Mouse (Mus musculus): ENCODE results near the gene Gm20716. TPM values are rescaled to one million over a fixed set of nuclear protein-coding genes. Genes with fewer than 3 reads are reported as not detected.

Gm20716 gene
- 18.6 and 22.8 TPM in 2 replicates for polyA plus RNA-seq (2016; fragmentation: Nextera tagmentation; extraction: Ambion mirVana)

GRCm38 (mm10) chr2:168230026-168230728, at the start of gene Gm20716, which contains the start of the genes Dpm1 and Mocs3:
Gene Gm20716 (minus strand): TSS chr2:168230364.
Gene Dpm1 (minus strand): TSS chr2:168230591.
Gene Mocs3 (plus strand): TSS chr2:168230622.
- under 1% methylated on average over 73 of the region's 73 CpGs for WGBS
- peaks cover 27% of the 10 kb centered on the region for H3K4me1 ChIP-seq
- no peaks in the 10 kb centered on the region for H3K27me3 ChIP-seq (replicated peaks)
- no peaks in the 10 kb centered on the region for H3K9me3 ChIP-seq
- H3K9ac ChIP-seq = peak within 1 kb of the TSS; percentile 96
- peak within 1 kb of the TSS; percentile 65 for H3K27ac ChIP-seq
- peak within 1 kb of the TSS; percentile 100 for H3K4me2 ChIP-seq (replicated peaks)
- H3K4me3 ChIP-seq = peak within 1 kb of the TSS; percentile 100
- H3K36me3 ChIP-seq = peaks cover 25% of the 10 kb centered on the region
- peak; percentile 82 for ATAC-seq (ENCODE audit: low FRiP score, low read depth)

DNA sequence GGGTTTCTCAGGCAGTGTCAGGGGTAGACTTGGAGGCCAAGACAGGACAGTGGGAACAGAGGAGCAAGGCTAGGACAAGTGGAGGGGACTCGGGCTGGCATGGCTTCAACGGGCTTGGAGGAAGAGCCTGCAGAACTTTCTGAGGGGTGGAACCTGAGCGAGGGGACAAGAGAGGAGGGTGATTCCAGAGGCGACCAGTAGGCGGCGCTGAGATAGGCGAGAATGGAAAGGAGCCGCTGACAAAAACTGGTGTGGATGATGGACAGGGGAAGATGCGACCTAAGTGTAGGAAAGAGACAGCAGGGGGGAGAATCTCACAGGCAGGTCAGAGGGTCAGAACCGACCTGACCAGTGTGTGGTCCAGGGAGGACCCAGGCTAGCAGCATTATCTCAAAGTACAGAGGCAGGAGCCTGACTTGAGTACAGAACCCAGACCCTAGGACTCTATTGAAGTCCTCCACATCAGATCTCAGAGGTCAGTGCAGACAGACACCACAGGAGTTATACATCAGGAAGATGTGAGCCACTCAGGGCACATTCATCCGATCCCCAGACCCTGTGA, 44.3 kb upstream of the Gm20716 start:
- Histone ChIP-seq H3K36me3 (no peaks in the 10 kb centered on the region), H3K4me1 (0 out of 2 replicates have a peak, but pooled peaks cover 5% of the 10 kb centered on the region), H3K4me2 (replicated peaks) (no peak overlapping the region), H3K27me3 (replicated peaks) (peaks cover 31% of the 10 kb centered on the region), H3K4me3 (no peak overlapping the region), H3K9ac (no peak overlapping the region), H3K9me3 (no peaks in the 10 kb centered on the region), H3K27ac (no peak overlapping the region)
- no peak for ATAC-seq (ENCODE audit: low FRiP score, low read depth)
- WGBS = 11% methylated on average over 11 of the region's 11 CpGs

DNA sequence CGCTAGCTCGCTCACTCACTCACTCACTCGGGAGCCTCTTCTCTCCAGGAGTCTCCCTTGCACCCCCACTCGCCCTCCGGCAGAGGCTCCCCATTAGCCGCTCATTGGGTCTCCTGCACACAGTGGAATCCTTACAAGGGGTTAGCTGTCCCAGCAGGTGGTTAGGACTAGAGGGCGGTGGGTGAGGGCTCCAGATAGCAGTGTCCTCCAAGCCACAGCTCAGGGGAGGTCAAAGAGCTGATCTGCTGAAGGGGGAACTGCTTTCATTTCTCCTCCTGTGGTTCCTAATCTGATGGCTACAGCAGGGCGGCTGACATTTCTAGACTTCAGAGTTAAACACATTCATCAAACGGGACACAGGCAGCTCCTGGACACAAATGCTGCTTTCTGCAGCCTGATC, 43.2 kb upstream of the Gm20716 start:
- WGBS = 52% methylated on average over 9 of the region's 9 CpGs
- H3K27me3 ChIP-seq (replicated peaks) = peaks cover 22% of the 10 kb centered on the region

DNA sequence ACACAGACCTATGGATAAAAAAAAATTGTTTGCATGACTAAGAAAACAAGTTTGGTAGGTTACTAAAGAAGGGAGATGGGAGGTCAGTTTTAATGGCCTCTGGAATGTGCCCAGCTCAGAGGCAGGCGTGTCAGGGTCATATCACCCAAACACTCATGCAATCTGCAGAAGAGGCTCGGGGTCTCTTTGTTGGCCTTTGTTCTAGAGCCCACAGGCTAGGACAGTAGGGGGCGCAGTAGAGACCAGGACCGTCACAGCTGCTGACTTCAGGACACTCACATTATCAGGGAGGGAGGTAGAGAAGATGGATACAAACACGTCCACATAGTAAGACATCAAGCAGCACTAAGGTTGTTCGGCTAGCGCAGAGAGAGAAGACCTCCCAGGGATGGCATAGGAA, 37.9 kb upstream of the Gm20716 start:
- 0 out of 2 replicates have a peak overlapping the region, but pooled peaks have one; percentile 2 for H3K9ac ChIP-seq
- peak overlapping the region; percentile 21; the same call in 1 of the 2 replicates for H3K4me2 ChIP-seq (replicated peaks)
- no peak overlapping the region for H3K4me3 ChIP-seq
- WGBS = 34% methylated on average over 7 of the region's 7 CpGs
- H3K9me3 ChIP-seq = no peaks in the 10 kb centered on the region
- no peak for ATAC-seq (ENCODE audit: low FRiP score, low read depth)
- no peaks in the 10 kb centered on the region; the same call in 1 of the 2 replicates for H3K27me3 ChIP-seq (replicated peaks)
- H3K36me3 ChIP-seq = no peaks in the 10 kb centered on the region
- H3K27ac ChIP-seq = no peak overlapping the region
- H3K4me1 ChIP-seq = no peaks in the 10 kb centered on the region

More for the DNA sequence above, 43.2 kb upstream of the Gm20716 start:
- ATAC-seq (ENCODE audit: low FRiP score, low read depth) = no peak
- H3K4me3 ChIP-seq = no peak overlapping the region
- H3K9ac ChIP-seq = no peak overlapping the region
- no peak overlapping the region for H3K4me2 ChIP-seq (replicated peaks)
- no peak overlapping the region for H3K27ac ChIP-seq
- no peaks in the 10 kb centered on the region for H3K36me3 ChIP-seq
- 0 out of 2 replicates have a peak, but pooled peaks cover 5% of the 10 kb centered on the region for H3K4me1 ChIP-seq
- no peaks in the 10 kb centered on the region for H3K9me3 ChIP-seq

DNA sequence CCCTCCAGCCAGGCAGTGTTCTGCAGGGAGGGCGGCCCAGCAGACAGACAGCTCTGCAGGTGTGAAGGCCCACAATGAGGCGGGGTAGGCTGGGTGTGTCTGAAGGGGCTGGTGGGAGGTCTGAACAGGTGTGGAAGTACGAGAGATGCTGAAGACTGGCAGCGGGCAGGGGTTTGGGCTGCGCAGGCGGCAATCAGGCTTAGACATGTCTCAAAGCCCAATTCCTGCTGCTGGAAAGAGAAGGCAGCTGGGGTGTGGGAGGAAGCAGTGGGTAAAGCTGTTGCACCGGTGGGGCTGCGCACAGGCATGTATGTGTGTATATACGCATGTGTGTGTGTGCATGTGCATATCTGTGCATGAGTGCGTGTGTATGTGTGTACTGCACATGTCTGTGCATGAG, 30.7 kb upstream of the Gm20716 start:
- 93% methylated on average over 10 of the region's 10 CpGs for WGBS
- no peak for ATAC-seq (ENCODE audit: low FRiP score, low read depth)
- H3K36me3 ChIP-seq = no peaks in the 10 kb centered on the region

GRCm38 (mm10) chr2:168260124-168260523, 30.0 kb upstream of the Gm20716 start:
- H3K9ac ChIP-seq = no peak overlapping the region
- H3K27me3 ChIP-seq (replicated peaks) = no peaks in the 10 kb centered on the region; the same call in 1 of the 2 replicates
- H3K27ac ChIP-seq = no peak overlapping the region
- no peaks in the 10 kb centered on the region for H3K36me3 ChIP-seq
- no peak overlapping the region for H3K4me2 ChIP-seq (replicated peaks)
- 86% methylated on average over 3 of the region's 3 CpGs for WGBS
- no peaks in the 10 kb centered on the region for H3K4me1 ChIP-seq
- no peaks in the 10 kb centered on the region for H3K9me3 ChIP-seq
- H3K4me3 ChIP-seq = no peak overlapping the region
- ATAC-seq (ENCODE audit: low FRiP score, low read depth) = no peak

More for the DNA sequence above, 30.7 kb upstream of the Gm20716 start:
- Histone ChIP-seq H3K4me3 (no peak overlapping the region), H3K27me3 (replicated peaks) (no peaks in the 10 kb centered on the region; the same call in 1 of the 2 replicates), H3K9ac (no peak overlapping the region), H3K4me1 (no peaks in the 10 kb centered on the region), H3K9me3 (no peaks in the 10 kb centered on the region), H3K27ac (no peak overlapping the region), H3K4me2 (replicated peaks) (no peak overlapping the region)

DNA sequence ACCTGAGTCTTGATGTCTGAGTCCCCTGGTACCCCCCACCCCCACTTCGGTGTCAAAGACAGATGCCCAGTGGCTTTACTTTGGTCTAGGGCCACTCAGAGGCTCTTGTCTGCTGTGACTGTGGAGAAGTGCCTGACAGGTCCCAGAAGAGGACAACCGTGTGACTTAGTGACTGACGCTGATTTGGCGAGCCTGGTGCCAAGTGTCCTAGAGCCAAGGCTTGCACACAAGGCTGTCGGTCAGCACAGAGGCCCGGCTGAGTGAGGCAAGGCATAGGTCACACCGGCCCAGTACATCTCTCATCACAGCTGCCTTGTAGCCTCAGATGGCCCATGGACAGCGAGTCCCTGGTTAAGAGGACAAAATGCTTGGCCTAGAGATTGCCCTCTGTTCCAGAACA, 28.9 kb upstream of the Gm20716 start:
- Histone ChIP-seq H3K36me3 (no peaks in the 10 kb centered on the region), H3K27ac (no peak overlapping the region), H3K4me3 (no peak overlapping the region), H3K4me2 (replicated peaks) (no peak overlapping the region), H3K27me3 (replicated peaks) (no peaks in the 10 kb centered on the region; the same call in 1 of the 2 replicates), H3K9ac (no peak overlapping the region), H3K4me1 (no peaks in the 10 kb centered on the region), H3K9me3 (no peaks in the 10 kb centered on the region)
- WGBS = 90% methylated on average over 8 of the region's 8 CpGs
- ATAC-seq (ENCODE audit: low FRiP score, low read depth) = no peak

DNA sequence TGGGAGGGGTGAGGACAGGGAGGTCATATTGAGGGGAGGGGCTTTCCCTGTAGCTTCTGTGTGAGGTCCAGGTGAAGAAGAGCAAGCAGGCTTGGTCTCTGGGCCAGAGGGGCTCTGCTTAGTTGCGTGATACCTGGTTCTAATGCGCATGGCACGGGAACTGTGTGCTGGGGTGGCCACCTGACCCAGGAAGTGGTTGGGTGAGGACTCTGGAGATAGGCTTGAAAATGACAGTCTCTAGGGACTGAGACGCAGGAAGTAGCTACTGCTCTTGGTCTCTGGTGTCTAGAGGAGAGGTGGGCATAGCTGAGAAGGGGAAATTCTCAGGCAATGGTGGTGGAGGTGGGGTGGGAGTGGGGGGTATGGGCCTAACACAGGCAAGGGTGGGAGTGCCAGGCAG, 27.0 kb upstream of the Gm20716 start:
- H3K4me1 ChIP-seq = no peaks in the 10 kb centered on the region
- H3K9me3 ChIP-seq = no peaks in the 10 kb centered on the region
- no peak overlapping the region for H3K4me2 ChIP-seq (replicated peaks)
- no peak for ATAC-seq (ENCODE audit: low FRiP score, low read depth)
- no peak overlapping the region for H3K27ac ChIP-seq
- WGBS = 90% methylated on average over 4 of the region's 4 CpGs
- H3K9ac ChIP-seq = no peak overlapping the region
- H3K36me3 ChIP-seq = no peaks in the 10 kb centered on the region
- H3K4me3 ChIP-seq = no peak overlapping the region
- H3K27me3 ChIP-seq (replicated peaks) = no peaks in the 10 kb centered on the region

DNA sequence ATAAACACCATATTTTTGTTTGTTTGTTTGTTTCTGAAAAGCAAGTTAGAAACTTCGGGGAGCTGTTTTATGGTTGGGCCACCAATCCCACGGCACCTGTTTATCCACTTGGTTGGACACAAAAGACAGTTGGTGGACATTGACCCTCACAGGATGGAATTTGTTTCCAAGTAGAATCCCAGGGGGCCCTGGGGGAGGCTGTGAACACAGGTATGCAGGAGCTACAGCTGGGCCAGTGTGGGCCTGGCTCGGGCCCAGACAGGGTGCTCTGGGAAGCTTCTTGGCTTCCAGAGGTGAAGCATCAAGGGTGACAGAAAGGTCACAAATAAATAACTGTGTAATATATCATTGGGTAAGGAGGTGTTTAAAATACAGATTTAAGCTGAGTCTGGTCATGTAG, 26.3 kb upstream of the Gm20716 start:
- Histone ChIP-seq H3K4me3 (no peak overlapping the region), H3K4me2 (replicated peaks) (no peak overlapping the region), H3K9ac (no peak overlapping the region), H3K9me3 (no peaks in the 10 kb centered on the region), H3K27ac (no peak overlapping the region), H3K27me3 (replicated peaks) (no peaks in the 10 kb centered on the region), H3K36me3 (no peaks in the 10 kb centered on the region), H3K4me1 (no peaks in the 10 kb centered on the region)
- no peak for ATAC-seq (ENCODE audit: low FRiP score, low read depth)
- 84% methylated on average over 3 of the region's 3 CpGs for WGBS

- no peak overlapping the region for H3K9ac ChIP-seq
- 68% methylated on average over 7 of the region's 7 CpGs for WGBS
- H3K27ac ChIP-seq = no peak overlapping the region
- H3K9me3 ChIP-seq = no peaks in the 10 kb centered on the region
- H3K4me3 ChIP-seq = no peak overlapping the region
- no peaks in the 10 kb centered on the region for H3K4me1 ChIP-seq
- H3K27me3 ChIP-seq (replicated peaks) = 0 out of 2 replicates have a peak, but pooled peaks cover 5% of the 10 kb centered on the region
- H3K4me2 ChIP-seq (replicated peaks) = no peak overlapping the region
- H3K36me3 ChIP-seq = no peaks in the 10 kb centered on the region
- ATAC-seq (ENCODE audit: low FRiP score, low read depth) = no peak
Measured at GRCm38 (mm10) chr2:168253822-168254221, 23.7 kb upstream of the Gm20716 start.

DNA sequence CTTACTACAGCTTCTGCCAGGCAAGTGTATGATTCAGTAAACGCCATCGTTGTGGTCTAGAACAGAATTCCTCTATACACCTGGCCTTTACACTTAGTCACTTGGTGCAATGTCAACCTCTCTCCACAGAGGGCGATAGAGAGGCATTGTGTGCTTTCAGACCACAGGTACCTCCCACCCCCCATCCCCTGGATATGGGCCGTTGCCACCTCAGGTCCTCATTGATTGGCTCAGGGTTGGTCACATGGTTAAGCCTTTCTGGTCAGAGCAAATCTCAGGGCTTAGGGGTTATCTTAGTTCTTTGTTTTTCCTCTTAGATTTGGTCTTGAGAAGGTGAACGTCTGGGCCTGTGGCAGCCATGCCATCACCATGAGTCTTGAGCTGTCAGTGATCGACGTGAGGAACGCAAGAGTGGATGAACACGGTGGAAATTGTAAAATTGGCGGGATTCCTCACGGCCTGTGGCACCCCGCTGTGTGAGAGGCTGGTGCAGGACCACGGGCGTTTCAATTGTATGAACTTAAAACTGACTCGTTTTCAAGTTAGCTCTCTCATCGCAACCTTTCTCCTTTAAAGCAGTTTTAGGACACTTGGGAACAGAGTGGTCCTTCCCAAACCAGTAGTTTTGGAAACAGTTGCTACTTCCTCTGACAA, 22.6 kb upstream of the Gm20716 start:
- Histone ChIP-seq H3K9me3 (no peaks in the 10 kb centered on the region), H3K4me1 (no peaks in the 10 kb centered on the region), H3K9ac (no peak overlapping the region), H3K27me3 (replicated peaks) (0 out of 2 replicates have a peak, but pooled peaks cover 5% of the 10 kb centered on the region), H3K4me3 (no peak overlapping the region), H3K36me3 (no peaks in the 10 kb centered on the region), H3K27ac (no peak overlapping the region), H3K4me2 (replicated peaks) (peak overlapping the region; percentile 38)
- ATAC-seq (ENCODE audit: low FRiP score, low read depth) = peak; percentile 65; the same call in 1 of the 2 replicates
- WGBS = 14% methylated on average over 16 of the region's 16 CpGs

- no peak for ATAC-seq (ENCODE audit: low FRiP score, low read depth)
- Histone ChIP-seq H3K4me3 (no peak overlapping the region), H3K9ac (no peak overlapping the region), H3K36me3 (no peaks in the 10 kb centered on the region), H3K27ac (no peak overlapping the region), H3K27me3 (replicated peaks) (0 out of 2 replicates have a peak, but pooled peaks cover 5% of the 10 kb centered on the region), H3K4me2 (replicated peaks) (no peak overlapping the region), H3K4me1 (no peaks in the 10 kb centered on the region), H3K9me3 (no peaks in the 10 kb centered on the region)
- 15% methylated on average over 8 of the region's 8 CpGs for WGBS
Measured at GRCm38 (mm10) chr2:168250270-168250669, 20.1 kb upstream of the Gm20716 start.

Measured in neural tube, embryonic 12.5 days (tissue).